Mouse (Mus musculus) heart, postnatal 0 days (tissue): ENCODE data around the gene Hivep1.

Experiments
- CTCF ChIP-seq: IDR thresholded peaks from 2 replicates; pipeline ENCODE4 v1.5.1; 2016; ENCODE audit warnings: antibody characterized with exemption, control low read depth, low read depth
- EP300 ChIP-seq: IDR thresholded peaks from 2 replicates; pipeline ENCODE4 v1.6.1; 2016; ENCODE audit warnings: antibody characterized with exemption, low read depth

- TF ChIP-seq CTCF (no peak), EP300 (no peak)
These were observed 60.9 kb downstream of the Hivep1 start for GRCm38 (mm10) chr13:42112748-42113147.
